Mouse (Mus musculus) urinary bladder, postnatal 4 days (tissue): ENCODE measurements at regions not wholly inside any gene's neighbourhood (a gene's known extent, or its start where the extent isn't known, plus 50 kb on each side); places are given as distances from the start of the nearest gene placed in this dataset.

Source experiments
- DNase-seq, 2 experiments: peaks; one replicate each; pipeline ENCODE4 v3.0.0; 2021 to 2022; ENCODE audit warnings: low spot score in 2 of 2

DNA sequence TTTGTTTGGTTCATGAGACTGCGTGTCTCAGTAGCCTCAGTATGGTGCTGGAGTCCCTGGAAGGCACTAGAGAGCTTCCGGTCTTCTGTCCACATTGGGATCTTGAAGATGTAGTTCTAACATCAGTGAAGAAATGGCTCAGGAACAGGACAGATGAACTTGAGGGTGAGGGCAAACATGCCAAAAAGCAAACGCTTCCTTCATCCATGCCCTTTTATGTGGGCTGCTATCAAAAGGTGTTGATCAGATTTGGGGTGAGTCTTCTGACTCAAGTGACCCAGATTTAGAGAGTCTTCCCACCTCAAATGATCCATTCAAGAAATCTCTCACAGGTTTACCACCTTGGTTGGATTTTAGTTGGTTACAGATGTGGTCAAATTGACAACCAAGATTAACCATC is 304.1 kb upstream of the Klf3 start:
- DNase-seq: no peak

DNA sequence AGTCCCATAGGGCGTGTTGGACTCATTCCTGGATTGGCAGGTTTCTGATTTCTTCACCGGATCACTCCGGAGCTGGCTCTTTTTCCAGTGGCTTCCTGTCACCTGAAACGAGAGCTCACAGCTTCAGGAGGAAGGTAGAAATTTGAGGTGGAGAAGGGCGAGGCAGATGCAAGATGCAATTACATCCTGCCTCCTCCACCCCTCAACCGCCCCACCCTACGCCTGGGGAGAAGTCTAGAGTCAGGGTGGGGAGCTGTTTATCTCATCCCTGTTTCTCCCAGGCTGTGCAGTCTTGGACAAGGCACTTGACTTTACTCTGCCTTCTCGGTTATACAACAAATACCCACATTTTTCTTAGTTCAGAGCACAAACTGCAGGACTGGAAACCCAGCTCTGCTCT is 302.8 kb upstream of the Klf3 start:
- DNase-seq: no peak

DNA sequence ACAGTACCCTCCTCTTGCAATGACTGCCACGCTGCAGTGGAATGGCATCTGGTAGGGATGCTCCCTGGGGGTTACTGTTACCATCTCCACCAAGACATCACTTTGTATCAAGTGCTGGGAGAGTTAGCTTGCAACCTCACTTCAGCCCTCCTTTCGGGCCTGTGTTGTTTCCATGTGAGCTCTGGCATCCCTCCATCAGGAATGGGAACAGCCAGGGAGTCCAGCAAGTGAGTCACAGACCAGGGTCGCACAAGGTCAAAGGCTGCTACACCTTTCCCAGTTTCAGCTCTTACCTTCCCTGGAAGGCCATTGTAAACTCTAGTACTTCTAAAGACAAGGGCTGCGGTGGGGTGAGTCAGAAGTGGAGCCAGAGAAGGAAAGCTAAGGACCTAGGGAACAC is 302.3 kb upstream of the Klf3 start:
- DNase-seq: no peak

DNA sequence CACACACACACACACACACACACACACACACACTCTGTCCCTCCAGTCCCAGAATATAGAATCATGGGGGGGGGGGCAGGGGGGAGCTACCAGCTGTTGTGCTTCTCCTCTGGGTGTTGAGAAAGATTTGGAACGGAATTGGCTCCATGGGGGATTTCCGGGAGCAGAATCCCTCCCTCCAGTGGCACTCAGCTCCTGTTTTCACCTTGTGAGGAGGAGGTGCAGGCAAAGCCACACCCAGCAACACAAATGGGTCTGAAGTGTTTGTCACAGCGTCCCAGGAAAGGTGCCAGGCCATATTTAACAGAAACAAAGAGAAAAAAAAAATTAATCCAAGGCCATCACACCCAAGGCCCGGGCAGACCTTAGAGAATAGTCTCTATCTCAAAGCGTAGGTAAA is 301.4 kb upstream of the Klf3 start:
- no peak for DNase-seq

GRCm38 (mm10) chr5:64503514-64503913 is 299.7 kb upstream of the Klf3 start:
- DNase-seq: peak in 1 of 2 experiments; percentile 36

- no peak for DNase-seq
These were observed 298.7 kb upstream of the Klf3 start for GRCm38 (mm10) chr5:64504507-64504906.

GRCm38 (mm10) chr5:64505227-64505834 is 297.9 kb upstream of the Klf3 start:
- peak; percentile 71 to 72 for DNase-seq

- peak; percentile 78 to 92 for DNase-seq
These were observed 297.2 kb upstream of the Klf3 start for GRCm38 (mm10) chr5:64505835-64506600.

- no peak for DNase-seq
These were observed 294.6 kb upstream of the Klf3 start for GRCm38 (mm10) chr5:64508565-64508964.

GRCm38 (mm10) chr5:64513155-64513945 is 289.8 kb upstream of the Klf3 start:
- no peak for DNase-seq

DNA sequence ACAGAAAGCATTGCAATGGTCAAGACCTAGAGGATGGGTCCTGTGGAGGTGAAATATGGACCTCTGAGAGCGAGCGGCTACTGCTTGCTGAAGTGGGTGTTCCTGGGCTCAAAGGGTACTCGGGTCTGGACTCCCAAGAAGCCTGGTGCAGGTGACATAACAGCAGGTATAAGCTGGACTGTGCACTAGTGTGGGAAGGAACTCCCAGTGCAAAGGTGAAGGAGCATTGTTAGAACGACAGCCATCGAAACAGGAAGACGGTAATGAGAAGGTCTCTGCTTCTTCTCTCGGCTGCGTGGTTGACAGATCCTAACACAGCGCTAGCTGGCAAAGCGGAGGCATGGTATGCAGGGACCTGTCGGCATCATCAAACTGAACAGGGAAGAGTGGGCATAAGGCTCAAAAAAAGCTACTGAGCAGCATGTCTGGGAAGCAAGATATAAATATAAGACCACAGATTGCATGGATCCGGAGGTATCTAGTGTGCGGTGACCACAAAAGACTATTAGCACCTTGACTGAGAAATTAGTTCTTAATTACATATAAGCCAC is 287.0 kb upstream of the Klf3 start:
- no peak for DNase-seq

DNA sequence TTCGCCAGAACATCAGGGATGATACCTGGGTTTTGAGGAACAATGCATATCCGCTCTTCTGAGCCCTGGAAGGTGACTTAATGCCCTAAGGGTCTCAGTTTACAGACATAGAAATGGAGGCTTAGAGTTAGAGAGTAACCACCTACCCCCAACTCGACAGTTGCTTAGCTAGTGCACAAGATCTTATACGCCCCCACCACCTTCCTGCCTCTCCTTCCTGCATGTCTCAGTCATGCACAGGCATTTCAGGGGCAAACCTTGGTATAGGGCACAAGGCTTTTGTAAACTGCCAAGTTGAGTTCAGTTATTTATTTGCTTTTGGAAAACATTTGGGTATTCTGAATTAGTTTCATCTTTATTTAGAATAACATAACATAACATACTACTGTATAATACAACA is 285.9 kb upstream of the Klf3 start:
- DNase-seq: no peak

GRCm38 (mm10) chr5:64517835-64518234 is 285.4 kb upstream of the Klf3 start:
- DNase-seq: no peak

- DNase-seq: no peak
These were observed 284.2 kb upstream of the Klf3 start for GRCm38 (mm10) chr5:64519036-64519435.

DNA sequence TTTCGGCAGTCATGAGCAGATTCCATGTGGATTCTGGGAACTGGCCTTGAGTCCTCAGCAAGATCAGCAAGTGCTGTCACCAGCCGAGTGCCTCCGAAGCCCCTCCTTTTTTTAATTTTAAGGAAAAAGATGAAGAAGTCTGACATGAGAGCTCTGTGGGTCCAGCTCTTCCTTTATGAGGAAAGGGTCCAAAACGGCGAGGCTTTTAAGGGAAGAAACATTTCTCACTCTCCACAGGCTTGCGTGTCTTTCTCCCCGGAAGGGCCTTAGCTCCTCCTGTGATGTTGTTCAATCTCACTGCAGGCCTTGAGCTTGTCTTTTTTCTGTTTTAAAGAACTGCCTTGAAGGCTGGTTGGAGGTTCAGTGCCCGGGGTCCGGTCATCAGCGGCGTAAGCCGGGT is 283.5 kb upstream of the Klf3 start:
- no peak for DNase-seq

DNA sequence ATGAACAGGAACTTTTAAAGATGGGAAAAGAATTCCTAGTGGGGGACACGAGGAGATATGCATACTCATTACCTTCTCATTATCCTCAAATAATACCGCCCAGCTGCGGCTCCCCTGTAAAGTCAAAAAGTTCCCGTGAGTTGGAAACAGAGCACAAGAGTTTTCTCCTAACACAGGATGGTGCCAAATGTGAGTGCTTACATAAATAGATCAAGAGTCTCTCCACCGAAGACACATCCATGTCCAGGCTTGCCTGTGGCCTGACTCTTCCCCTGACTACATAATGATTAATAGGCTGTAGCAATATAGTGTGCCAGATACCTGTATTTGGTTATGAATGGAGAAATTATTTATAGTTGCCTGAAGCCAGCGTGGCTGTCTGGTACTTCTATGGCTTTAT is 281.8 kb upstream of the Klf3 start:
- DNase-seq: no peak

DNA sequence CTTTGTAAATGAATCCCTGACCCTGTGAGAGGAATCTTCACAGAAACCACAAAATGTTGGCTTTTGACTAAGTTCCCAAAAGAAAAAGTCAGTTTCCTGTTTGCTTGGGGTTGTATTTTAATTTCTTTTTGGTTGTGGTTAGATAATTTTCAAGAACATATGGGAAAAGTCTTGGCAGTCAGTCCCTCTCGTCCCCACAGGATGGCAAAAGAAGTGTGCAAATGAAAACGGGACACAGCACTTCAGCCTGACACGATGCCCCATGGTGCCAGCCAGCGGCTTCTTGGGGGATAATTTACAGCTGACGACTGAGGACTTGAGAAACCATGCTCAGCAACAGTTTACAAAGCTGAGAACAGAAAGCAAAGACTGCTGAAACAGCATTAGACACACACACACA is 281.2 kb upstream of the Klf3 start:
- no peak for DNase-seq

- no peak for DNase-seq
These were observed 276.7 kb upstream of the Klf3 start for GRCm38 (mm10) chr5:64526521-64526920.

DNA sequence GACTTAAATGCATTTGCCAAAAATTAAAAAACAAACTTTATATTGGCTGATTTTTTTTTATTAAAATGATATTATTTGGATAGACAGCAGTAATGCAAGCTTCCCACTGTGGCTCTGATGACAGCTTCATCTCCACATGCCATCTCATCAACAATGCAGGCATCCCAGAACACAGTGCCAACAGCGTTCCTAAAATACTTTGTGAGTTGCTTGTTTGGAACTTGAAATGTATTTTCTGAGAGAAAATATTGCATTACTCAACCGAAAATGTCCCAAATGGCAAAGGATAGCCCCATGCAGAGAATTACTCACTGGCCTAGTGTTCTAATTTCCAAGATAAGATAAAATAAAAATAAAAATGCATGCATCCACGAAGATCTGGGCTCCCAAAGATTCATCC is 275.2 kb upstream of the Klf3 start:
- DNase-seq: no peak

- no peak for DNase-seq
These were observed 268.8 kb upstream of the Klf3 start for GRCm38 (mm10) chr5:64534371-64534770.

GRCm38 (mm10) chr5:64534947-64535346 is 268.2 kb upstream of the Klf3 start:
- DNase-seq: no peak

DNA sequence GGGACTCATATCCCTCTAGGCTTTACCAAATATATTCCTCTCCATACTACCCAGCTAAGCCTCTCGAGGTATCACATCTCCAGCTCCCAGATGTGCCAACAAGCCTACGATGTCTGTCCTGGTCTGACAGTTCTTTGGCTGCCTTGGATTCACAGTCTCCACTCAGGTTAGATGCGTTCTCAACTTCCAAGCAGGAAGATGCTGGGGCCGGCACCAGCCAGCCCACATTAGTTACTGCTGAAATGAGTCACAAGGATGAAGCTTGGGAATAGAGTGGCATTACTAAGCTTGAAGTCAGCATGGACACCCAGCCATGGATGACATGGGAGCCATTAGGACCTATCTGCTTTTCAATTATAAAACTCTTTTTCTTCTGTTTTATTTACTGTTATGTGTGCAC is 267.6 kb upstream of the Klf3 start:
- no peak for DNase-seq
